In genomic region chr5:144556710-144557109, GRCm38 (mm10) we compare ENCODE assay signal across 12 mouse cellular contexts. TPM values are rescaled to one million over a fixed set of nuclear protein-coding genes. Genes with fewer than 3 reads are reported as not detected.
DNase-seq lines count a peak whose midpoint lies in the region; ATAC-seq and TF ChIP-seq lines count a peak whose summit lies in the region.
"Had no signal": no experiment of that assay in that cellular context is flagged by ENCODE, and none has a peak within 500 bp of the region (broad histone marks: within the 10 kb centered on the region; RNA-seq: fewer than 3 reads in every experiment).

No protein-coding gene starts in this region.

- H3K9ac ChIP-seq in forebrain, embryonic 11.5 days (ENCODE audit: low read length), result no peak overlapping the region
- H3K9ac ChIP-seq in hindbrain, postnatal 0 days (replicated peaks; ENCODE audit: low read length), result no peak overlapping the region
- H3K9ac ChIP-seq in neural tube, embryonic 12.5 days, result no peak overlapping the region

- 18% methylated on average over 8 of the region's 10 CpGs for WGBS in forebrain, embryonic 11.5 days
- 8% methylated on average over 10 of the region's 10 CpGs for WGBS in hindbrain, postnatal 0 days
- WGBS in neural tube, embryonic 12.5 days, result 13% methylated on average over 9 of the region's 10 CpGs

- H3K36me3 ChIP-seq in forebrain, embryonic 11.5 days (ENCODE audit: control insufficient read depth, insufficient read depth, low read length), result no peaks in the 10 kb centered on the region
- H3K36me3 ChIP-seq in hindbrain, postnatal 0 days (ENCODE audit: insufficient read depth, low read length), result no peaks in the 10 kb centered on the region
- H3K36me3 ChIP-seq in neural tube, embryonic 12.5 days, result 0 out of 2 replicates have a peak, but pooled peaks cover 3% of the 10 kb centered on the region

- no peaks in the 10 kb centered on the region for H3K9me3 ChIP-seq in forebrain, embryonic 11.5 days (ENCODE audit: control insufficient read depth, low read length)
- H3K9me3 ChIP-seq in hindbrain, postnatal 0 days (ENCODE audit: low read length), result no peaks in the 10 kb centered on the region
- no peaks in the 10 kb centered on the region for H3K9me3 ChIP-seq in neural tube, embryonic 12.5 days

- no peak for TF ChIP-seq CTCF in hindbrain, postnatal 0 days (IDR thresholded peaks at IDR 0.05; ENCODE audit: low read depth)

- ATAC-seq in forebrain, embryonic 11.5 days (replicated peaks; ENCODE audit: low FRiP score), result peak; percentile 79
- peak; percentile 75 for ATAC-seq in hindbrain, postnatal 0 days
- peak; percentile 82 for ATAC-seq in neural tube, embryonic 12.5 days (ENCODE audit: low FRiP score, low read depth)
- ATAC-seq: CD4-positive, CD25-positive, alpha-beta regulatory T cell, adult 4 months had no signal

- no peak overlapping the region for H3K4me3 ChIP-seq in forebrain, embryonic 11.5 days (ENCODE audit: low read depth, low read length)
- no peak overlapping the region for H3K4me3 ChIP-seq in hindbrain, postnatal 0 days (ENCODE audit: low read length)
- H3K4me3 ChIP-seq in neural tube, embryonic 12.5 days, result no peak overlapping the region
- H3K4me3 ChIP-seq: heart, adult 2 months had no signal

- H3K4me2 ChIP-seq in forebrain, embryonic 11.5 days (ENCODE audit: low read depth, low read length, severe bottlenecking), result peak overlapping the region; percentile 15; the same call in 1 of the 2 replicates
- H3K4me2 ChIP-seq in hindbrain, postnatal 0 days (ENCODE audit: low read depth, low read length), result no peak overlapping the region
- H3K4me2 ChIP-seq in neural tube, embryonic 12.5 days (replicated peaks), result peak overlapping the region; percentile 18; the same call in 1 of the 2 replicates

- peak; percentile 36 for DNase-seq in R1 (ENCODE audit: low read depth, low spot score)
- peak; percentile 81 for DNase-seq in forebrain, embryonic 11.5 days (ENCODE audit: low spot score)
- peak; percentile 50 for DNase-seq in hindbrain, postnatal 0 days (ENCODE audit: low spot score)
- no peak for DNase-seq in thymus, adult 18-20 months
- no peak for DNase-seq in layer of hippocampus, adult 8-10 months (ENCODE audit: low spot score in 2 of 2)
- no peak for DNase-seq in gastrocnemius, adult 8-10 months (ENCODE audit: low spot score in 2 of 2)
- DNase-seq: heart, adult 2 months; kidney, adult 18-20 months; spleen, adult 18-20 months had no signal

- H3K27me3 ChIP-seq in forebrain, embryonic 11.5 days (ENCODE audit: control insufficient read depth, insufficient read depth, low read length), result no peaks in the 10 kb centered on the region; the same call in 1 of the 2 replicates
- H3K27me3 ChIP-seq in hindbrain, postnatal 0 days (ENCODE audit: insufficient read depth, low read length), result no peaks in the 10 kb centered on the region
- no peaks in the 10 kb centered on the region; the same call in 1 of the 2 replicates for H3K27me3 ChIP-seq in neural tube, embryonic 12.5 days (replicated peaks)

- peak overlapping the region; percentile 46; the same call in 1 of the 2 replicates for H3K27ac ChIP-seq in forebrain, embryonic 11.5 days (ENCODE audit: low read depth, low read length)
- H3K27ac ChIP-seq in hindbrain, postnatal 0 days, result no peak overlapping the region
- peak overlapping the region; percentile 50; the same call in 1 of the 2 replicates for H3K27ac ChIP-seq in neural tube, embryonic 12.5 days
- H3K27ac ChIP-seq: heart, adult 2 months had no signal

- peaks cover 8% of the 10 kb centered on the region; the same call in 1 of the 2 replicates for H3K4me1 ChIP-seq in forebrain, embryonic 11.5 days (replicated peaks; ENCODE audit: control insufficient read depth, insufficient read depth, low read length)
- peaks cover 6% of the 10 kb centered on the region; the same call in 1 of the 2 replicates for H3K4me1 ChIP-seq in hindbrain, postnatal 0 days (ENCODE audit: insufficient read depth, low read length)
- peaks cover 24% of the 10 kb centered on the region for H3K4me1 ChIP-seq in neural tube, embryonic 12.5 days

RNA-seq across cellular contexts. Expression of gene Nptx2, which starts 11.0 kb away (rescaled TPM):
- polyA plus RNA-seq in forebrain, embryonic 11.5 days (2014; fragmentation: Nextera tagmentation; extraction: Ambion mirVana), result 2.3 and 2.5 TPM in 2 replicates
- 36.1 and 38.2 TPM in 2 replicates for total RNA-seq in hindbrain, postnatal 0 days (2014; rRNA removed)
- polyA plus RNA-seq in hindbrain, postnatal 0 days (2015; fragmentation: Nextera tagmentation; extraction: Ambion mirVana), result 7.6 and 7.8 TPM in 2 replicates
- 3.6 and 4.1 TPM in 2 replicates for polyA plus RNA-seq in neural tube, embryonic 12.5 days (2016; fragmentation: Nextera tagmentation; extraction: Ambion mirVana)
- total RNA-seq in layer of hippocampus, adult 8-10 months (2022), result 10 to 100 TPM; 25.5 to 34.3 (median 31.0) TPM
- total RNA-seq in gastrocnemius, adult 8-10 months (2022), result not detected
- polyA plus RNA-seq: CD4-positive, CD25-positive, alpha-beta regulatory T cell, adult 4 months; liver, adult 2 months had no signal

Comparison
In these comparisons a context has a peak if more than half of its experiments do, and no peak if none do; other contexts are left out.
1. DNase-seq: peak in R1 (single experiment), forebrain, embryonic 11.5 days (single experiment) and hindbrain, postnatal 0 days (single experiment); none in thymus, adult 18-20 months (0 of 2), layer of hippocampus, adult 8-10 months (0 of 2) and gastrocnemius, adult 8-10 months (0 of 2).
2. RNA of gene Nptx2, which starts 11.0 kb away (total RNA-seq): 36.1 to 38.2 TPM in hindbrain, postnatal 0 days and 25.5 to 34.3 TPM in layer of hippocampus, adult 8-10 months; not detected in gastrocnemius, adult 8-10 months; every median in the first group is over 10 times any median in the second.
3. Peak in every context shown above with its lines, with median percentiles within 50 percentile points of each other: ATAC-seq.